Mouse (Mus musculus) lung, adult 2 months (tissue): Measurements from ENCODE around the gene Limch1. TPM values are rescaled to one million over a fixed set of nuclear protein-coding genes. Genes with fewer than 3 reads are reported as not detected.

Experiments
- DNase-seq: peaks from one replicate; pipeline ENCODE4 v3.0.0; 2022
- H3K4me1 ChIP-seq: fragments of 200-500 bp; 2 replicates; pipeline ENCODE4 v1.6.1; 2011; ENCODE audit warnings: low read length; ENCODE audit not compliant: control insufficient read depth, insufficient read depth
- H3K4me3 ChIP-seq: fragments of 200-500 bp; replicated peaks from 2 replicates; pipeline ENCODE3; 2011; ENCODE audit warnings: low read depth, mild to moderate bottlenecking, control low read depth, low read length; ENCODE audit errors: extremely low read depth
- CTCF ChIP-seq: fragments of 200-500 bp; IDR thresholded peaks from 2 replicates; pipeline ENCODE4 v1.5.1; 2011; ENCODE audit warnings: mild to moderate bottlenecking, low read length, control low read depth; ENCODE audit not compliant: insufficient read depth
- POLR2A ChIP-seq: fragments of 200-500 bp; IDR thresholded peaks from 2 replicates; pipeline ENCODE4 v1.6.1; 2011; ENCODE audit warnings: low read depth, mild to moderate bottlenecking, control low read depth, low read length, borderline replicate concordance; ENCODE audit errors: extremely low read depth
- WGBS: fragments of 180-500 bp; shearing (Covaris S2); methylation state at CpG from one replicate; pipeline ENCODE4 v1.1.7; 2018; 5-methylcytosine and 5-hydroxymethylcytosine counted together
- polyA plus RNA-seq: library from polyadenylated mRNA; depleted of rRNA; stranded (reverse); fragments of >200 nt; gene quantifications from 2 replicates; pipeline ENCODE4 v1.2.3, GENCODE M21; 2012

The Limch1 gene
- polyA plus RNA-seq, 1 experiment, result 242 TPM

DNA sequence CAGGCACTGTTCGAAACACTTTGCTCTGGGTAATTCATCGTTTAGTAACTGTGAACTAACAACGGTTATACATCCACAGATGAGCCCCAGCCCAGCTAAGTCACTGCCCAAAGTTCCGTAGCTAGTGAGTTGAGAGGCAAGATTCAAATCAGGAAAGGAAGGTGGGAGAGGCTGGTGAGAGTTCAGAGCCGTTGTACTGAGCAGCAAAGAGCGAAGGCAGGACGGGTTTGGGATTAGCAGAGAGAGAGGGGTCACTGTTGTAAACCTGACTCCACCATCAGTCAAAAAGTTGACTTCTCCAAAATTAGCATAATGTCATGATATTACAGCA lies 251.9 kb downstream of the Limch1 start:
- TF ChIP-seq POLR2A, result no peak
- no peak for TF ChIP-seq CTCF
- no peak for DNase-seq
- Histone ChIP-seq H3K4me1 (peaks cover 3% of the 10 kb centered on the region; the same call in 1 of the 2 replicates), H3K4me3 (no peak overlapping the region)
- WGBS, result 64% methylated on average over 7 of the region's 7 CpGs

DNA sequence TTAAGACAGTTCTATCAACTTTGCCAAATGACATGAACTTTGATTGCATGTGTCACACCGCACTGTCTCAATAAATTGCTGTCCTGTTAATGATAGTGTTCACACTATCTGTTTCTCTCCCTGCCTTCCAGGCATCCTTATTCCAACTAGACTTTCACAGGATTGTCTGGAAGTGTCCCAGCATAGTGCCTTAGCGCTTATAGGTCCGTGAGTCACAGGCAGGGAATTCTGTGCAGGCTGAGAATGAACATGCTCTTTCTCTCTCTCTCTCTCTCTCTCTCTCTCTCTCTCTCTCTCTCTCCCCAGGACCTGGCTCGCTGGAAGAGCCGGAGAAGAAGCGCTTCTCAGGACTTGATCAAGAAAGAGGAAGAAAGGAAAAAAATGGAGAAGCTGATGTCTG lies 252.7 kb downstream of the Limch1 start:
- TF ChIP-seq CTCF (no peak), POLR2A (no peak)
- Histone ChIP-seq H3K4me3 (no peak overlapping the region), H3K4me1 (peaks cover 3% of the 10 kb centered on the region; the same call in 1 of the 2 replicates)
- no peak for DNase-seq
- WGBS, result 80% methylated on average over 6 of the region's 6 CpGs

DNA sequence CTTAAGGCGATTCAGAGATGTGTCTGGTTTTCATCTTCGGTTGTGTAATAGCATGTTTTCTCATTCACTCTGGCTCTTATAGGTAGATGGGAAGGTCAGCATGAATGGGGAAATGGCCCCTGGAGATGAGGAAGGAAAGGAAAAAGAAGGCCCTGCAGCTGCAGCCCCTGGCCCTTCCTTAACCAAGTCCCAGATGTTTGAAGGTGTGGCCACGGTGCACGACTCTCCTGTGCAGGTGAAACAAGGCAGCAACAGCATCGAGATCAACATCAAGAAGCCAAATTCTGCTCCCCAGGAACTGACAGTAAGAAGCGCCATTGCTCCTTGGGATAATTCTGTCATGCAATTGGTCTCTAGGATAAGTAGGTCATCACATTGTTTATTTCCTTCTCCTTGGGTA lies 256.7 kb downstream of the Limch1 start:
- no peaks in the 10 kb centered on the region for H3K4me1 ChIP-seq
- 89% methylated on average over 6 of the region's 6 CpGs for WGBS
- TF ChIP-seq POLR2A, result no peak
- no peak for TF ChIP-seq CTCF
- DNase-seq, result no peak
- H3K4me3 ChIP-seq, result no peak overlapping the region

DNA sequence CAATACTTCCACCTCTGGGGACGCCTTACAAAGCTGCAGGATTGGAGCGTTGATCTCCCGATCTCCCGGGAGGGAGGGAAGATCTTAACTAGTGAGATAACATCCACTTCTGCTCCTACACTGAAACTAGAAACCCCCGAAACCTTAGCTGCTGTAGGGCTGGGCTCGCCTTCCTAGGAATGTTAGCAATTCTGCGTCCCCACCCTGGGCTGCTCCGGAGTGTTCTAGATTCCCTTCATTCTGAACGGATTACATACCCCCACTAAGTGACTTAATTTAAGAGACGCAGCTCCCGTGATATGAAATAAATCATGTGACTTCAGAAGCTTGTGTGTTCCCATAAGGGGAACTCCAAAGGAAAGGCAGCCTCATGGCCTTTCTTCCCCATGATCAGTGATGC lies 259.0 kb downstream of the Limch1 start:
- DNase-seq, result no peak
- Histone ChIP-seq H3K4me1 (no peaks in the 10 kb centered on the region), H3K4me3 (no peak overlapping the region)
- TF ChIP-seq CTCF (no peak), POLR2A (no peak)
- WGBS, result 65% methylated on average over 11 of the region's 11 CpGs

DNA sequence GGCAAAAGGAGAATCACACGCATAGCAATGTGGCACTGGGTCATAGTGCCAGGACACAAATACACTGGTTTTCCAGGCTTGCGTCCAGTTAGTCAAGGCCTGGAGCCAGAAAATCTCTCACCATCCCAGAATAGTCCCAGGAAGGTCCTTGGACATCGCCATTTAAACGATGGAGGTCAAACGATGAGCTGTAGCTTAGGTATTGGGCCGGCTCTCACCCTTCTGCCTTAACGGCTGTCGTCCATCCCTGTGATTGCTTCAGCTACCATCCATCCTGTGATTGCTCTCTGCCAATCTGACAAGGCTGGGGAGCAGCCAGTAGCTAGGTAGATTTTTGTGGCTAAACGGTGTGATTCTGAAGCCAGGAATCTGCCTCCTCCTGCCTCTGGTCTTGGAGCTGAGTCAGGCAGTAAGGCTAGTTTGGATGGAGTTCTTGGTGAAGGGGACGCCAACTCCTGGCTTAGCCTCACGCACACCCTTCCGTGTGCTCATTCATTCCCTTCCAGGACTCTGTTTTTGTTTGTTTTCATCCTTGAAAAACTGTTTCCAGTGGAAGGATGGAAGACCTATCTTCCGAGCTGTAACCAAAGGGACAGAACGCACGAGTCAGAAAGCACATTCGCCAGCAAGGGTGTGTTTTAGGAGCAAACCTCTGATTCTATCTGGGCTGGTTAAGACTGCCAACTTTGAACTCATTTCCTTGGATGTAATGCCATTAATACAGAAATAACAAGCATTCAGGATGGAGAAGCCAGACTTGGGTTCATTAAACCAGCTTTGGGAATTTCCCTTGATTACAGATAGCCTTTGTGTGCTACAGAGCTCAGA lies 265.6 kb downstream of the Limch1 start:
- Histone ChIP-seq H3K4me3 (no peak overlapping the region), H3K4me1 (no peaks in the 10 kb centered on the region)
- WGBS, result 65% methylated on average over 16 of the region's 16 CpGs
- no peak for TF ChIP-seq CTCF
- no peak for DNase-seq

DNA sequence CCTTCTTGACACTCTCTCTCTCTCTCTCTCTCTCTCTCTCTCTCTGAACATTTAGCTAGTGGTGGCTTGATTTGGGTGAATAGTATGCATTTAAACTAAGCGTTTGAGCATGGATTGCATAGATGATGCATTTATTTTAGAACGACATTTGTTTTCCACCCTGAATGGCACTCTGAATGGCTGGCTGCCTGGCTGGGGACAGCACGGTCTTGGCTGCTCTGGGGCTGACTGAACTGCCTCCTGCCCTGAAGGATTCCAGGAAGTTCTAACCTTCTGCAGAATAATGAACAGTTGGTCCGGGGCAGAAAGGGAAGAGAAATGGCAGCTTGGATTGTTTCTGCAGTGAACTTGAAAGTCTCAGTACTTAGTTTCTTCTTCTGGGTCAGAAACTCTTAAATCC lies 266.4 kb downstream of the Limch1 start:
- no peak for DNase-seq
- Histone ChIP-seq H3K4me3 (no peak overlapping the region), H3K4me1 (no peaks in the 10 kb centered on the region)
- 62% methylated on average over 4 of the region's 4 CpGs for WGBS
- TF ChIP-seq CTCF (no peak), POLR2A (no peak)

DNA sequence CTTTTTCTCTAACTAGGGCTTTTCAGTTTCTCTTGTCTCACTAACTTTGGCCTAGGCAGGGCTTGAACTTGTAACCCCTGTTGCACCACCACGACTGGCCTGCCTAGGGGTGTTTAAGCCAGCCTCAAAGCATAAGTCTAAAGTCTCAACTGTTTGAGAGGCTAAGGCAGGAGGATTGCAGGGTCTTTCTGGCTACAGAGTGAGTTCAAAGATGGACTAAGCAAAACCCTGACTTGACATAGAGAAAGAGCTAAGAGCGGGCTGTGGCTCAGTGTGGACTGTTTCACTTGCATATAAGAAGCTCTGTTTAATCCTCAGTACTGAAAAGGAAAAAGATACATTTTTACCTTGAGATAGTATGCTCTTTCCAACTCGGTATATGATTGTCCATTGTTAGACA lies 268.3 kb downstream of the Limch1 start:
- no peak overlapping the region for H3K4me3 ChIP-seq
- TF ChIP-seq CTCF, result no peak
- no peak for TF ChIP-seq POLR2A
- no peak for DNase-seq
- no peaks in the 10 kb centered on the region for H3K4me1 ChIP-seq
- WGBS, result 77% methylated on average over 3 of the region's 3 CpGs

DNA sequence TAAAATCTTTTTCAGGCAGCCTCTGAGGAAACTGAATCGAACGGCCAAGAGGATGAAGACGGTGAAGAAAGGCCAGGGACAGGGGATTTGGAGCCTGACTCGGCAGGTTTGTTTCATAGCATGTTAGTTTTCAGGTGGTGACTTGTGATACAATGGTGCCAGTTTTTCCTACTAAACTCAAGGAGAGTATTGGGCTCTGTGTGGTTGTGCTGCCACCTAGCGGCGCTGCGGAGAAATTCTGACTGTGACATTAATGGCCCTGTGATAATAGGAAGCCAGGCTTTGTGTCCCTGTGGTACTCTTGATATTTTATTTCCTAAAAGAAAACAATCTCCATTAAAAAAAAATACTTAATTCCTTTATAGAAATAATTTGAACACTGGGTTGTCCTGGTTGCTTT lies 270.8 kb downstream of the Limch1 start:
- WGBS, result 7% methylated on average over 7 of the region's 7 CpGs
- Histone ChIP-seq H3K4me1 (no peaks in the 10 kb centered on the region), H3K4me3 (no peak overlapping the region)
- no peak for TF ChIP-seq POLR2A
- TF ChIP-seq CTCF, result peak; percentile 91
- peak; percentile 71 for DNase-seq

DNA sequence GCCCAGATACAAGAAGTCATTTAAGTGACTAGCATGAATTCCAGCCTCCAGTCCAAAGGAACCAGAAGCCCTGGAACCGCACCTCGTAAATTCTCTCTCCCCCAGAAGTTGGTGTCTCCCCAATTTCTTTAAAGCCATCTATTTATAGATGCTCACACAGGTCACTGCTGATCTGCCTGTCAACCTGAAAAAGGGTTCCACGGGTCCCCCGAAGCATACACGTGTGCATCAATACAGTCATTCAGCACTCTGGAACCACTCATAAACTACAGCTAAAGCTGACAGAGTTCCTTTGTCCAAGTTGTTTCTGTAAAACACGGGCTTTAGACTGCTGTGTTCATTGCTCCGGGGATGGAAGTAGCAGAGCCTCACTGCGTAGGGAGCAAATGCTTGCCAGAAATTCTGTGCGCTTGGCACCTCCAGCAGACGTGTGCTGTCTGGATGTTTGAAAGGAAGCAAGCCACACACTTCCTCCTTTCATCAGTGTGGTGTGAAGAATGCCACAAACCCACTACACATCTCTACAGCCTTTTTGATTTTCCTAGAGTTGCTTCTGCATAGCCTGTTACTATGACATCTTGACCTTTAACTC lies 278.9 kb downstream of the Limch1 start:
- no peaks in the 10 kb centered on the region for H3K4me1 ChIP-seq
- no peak overlapping the region for H3K4me3 ChIP-seq
- no peak for DNase-seq
- 52% methylated on average over 10 of the region's 10 CpGs for WGBS
- no peak for TF ChIP-seq POLR2A
- no peak for TF ChIP-seq CTCF

DNA sequence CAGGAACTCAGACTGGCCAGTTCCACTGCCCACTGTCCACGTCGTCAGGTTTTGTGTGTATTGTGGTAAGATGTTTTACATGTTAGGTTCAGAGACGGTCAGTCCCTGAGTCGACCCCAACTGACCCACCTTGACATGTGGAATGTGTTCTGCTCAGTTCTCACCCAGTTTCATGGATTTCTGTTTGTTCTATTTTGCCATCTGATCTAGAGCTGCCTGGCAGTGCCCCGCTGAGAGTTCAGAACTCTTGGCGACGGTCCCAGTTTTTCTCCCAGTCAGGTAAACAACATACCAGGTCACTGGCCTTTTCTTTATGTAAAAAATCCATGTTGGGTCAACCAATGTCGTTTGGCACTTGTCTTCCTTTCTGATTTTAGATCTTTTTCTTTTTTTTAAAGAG lies 279.5 kb downstream of the Limch1 start:
- WGBS, result 40% methylated on average over 8 of the region's 8 CpGs
- no peaks in the 10 kb centered on the region for H3K4me1 ChIP-seq
- peak; percentile 34 for DNase-seq
- TF ChIP-seq POLR2A (no peak), CTCF (no peak)
- H3K4me3 ChIP-seq, result no peak overlapping the region

DNA sequence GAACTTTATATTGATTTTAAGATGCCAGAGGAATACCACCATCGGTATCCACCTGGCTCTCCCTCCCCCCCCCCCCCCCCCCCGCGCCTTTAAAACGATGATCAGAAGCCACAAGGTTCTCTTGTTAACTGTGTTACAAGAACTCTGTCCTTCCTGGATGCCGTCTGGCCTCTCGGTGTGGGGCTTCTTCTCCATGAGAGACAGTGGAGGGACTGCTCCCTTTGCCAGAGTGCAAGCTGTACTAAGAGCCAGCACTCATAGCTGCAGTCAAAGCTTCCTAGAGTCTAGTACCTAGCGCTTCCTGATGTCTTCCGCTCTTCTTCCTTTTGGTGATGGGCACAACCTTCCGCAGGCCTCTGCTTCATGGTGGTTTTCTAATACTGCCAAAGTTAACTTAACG lies 280.0 kb downstream of the Limch1 start:
- WGBS, result 74% methylated on average over 10 of the region's 10 CpGs
- H3K4me3 ChIP-seq, result no peak overlapping the region
- DNase-seq, result no peak
- TF ChIP-seq POLR2A (no peak), CTCF (no peak)
- H3K4me1 ChIP-seq, result no peaks in the 10 kb centered on the region
